Mouse (Mus musculus) ES-Bruce4 (cell line): ENCODE data around the gene Msrb3. TPM values are rescaled to one million over a fixed set of nuclear protein-coding genes. Genes with fewer than 3 reads are reported as not detected.

Source experiments
- H3K27ac ChIP-seq: 2 replicates; pipeline ENCODE4 v1.5.1; 2012; ENCODE audit warnings: low read length, inconsistent platforms; ENCODE audit not compliant: insufficient read depth
- H3K27me3 ChIP-seq: 2 replicates; pipeline ENCODE4 v1.6.1; 2012; ENCODE audit warnings: mild to moderate bottlenecking, low read length, inconsistent platforms; ENCODE audit not compliant: control insufficient read depth, poor library complexity, insufficient read depth, severe bottlenecking
- H3K36me3 ChIP-seq: 2 replicates; pipeline ENCODE4 v1.6.1; 2012; ENCODE audit warnings: inconsistent platforms, mild to moderate bottlenecking, low read length, moderate library complexity; ENCODE audit not compliant: control insufficient read depth, poor library complexity, insufficient read depth, severe bottlenecking
- H3K4me1 ChIP-seq: one replicate; pipeline ENCODE4 v1.8.1; 2011; ENCODE audit warnings: low read length; ENCODE audit not compliant: control insufficient read depth, insufficient read depth
- H3K4me3 ChIP-seq: 2 replicates; pipeline ENCODE4 v1.5.1; 2011; ENCODE audit warnings: low read depth, mild to moderate bottlenecking, low read length
- H3K9ac ChIP-seq: 2 replicates; pipeline ENCODE4 v1.6.1; 2012; ENCODE audit warnings: low read depth, mild to moderate bottlenecking, inconsistent platforms; ENCODE audit not compliant: poor library complexity, severe bottlenecking
- H3K9me3 ChIP-seq: replicated peaks from 2 replicates; pipeline ENCODE4 v1.6.1; 2012; ENCODE audit warnings: mild to moderate bottlenecking, low read length, inconsistent platforms; ENCODE audit not compliant: control insufficient read depth, poor library complexity, insufficient read depth, severe bottlenecking
- CTCF ChIP-seq: IDR thresholded peaks from one replicate; pipeline ENCODE4 v1.8.1; 2011; ENCODE audit warnings: low read depth, low read length
- EP300 ChIP-seq: IDR thresholded peaks from 2 replicates; pipeline ENCODE4 v1.6.1; 2011; ENCODE audit warnings: low read depth, low read length; ENCODE audit not compliant: insufficient read depth
- POLR2A ChIP-seq: IDR thresholded peaks from one replicate; pipeline ENCODE4 v1.8.1; 2011; ENCODE audit warnings: low read length; ENCODE audit not compliant: insufficient read depth
- polyA plus RNA-seq: library from polyadenylated mRNA; stranded (reverse); fragments of >200 nt; gene quantifications from 2 replicates; pipeline ENCODE4 v1.2.4, GENCODE M21; 2011; ENCODE audit warnings: low read depth; ENCODE audit not compliant: missing spikeins, insufficient read depth, insufficient read length

Gene Msrb3
- polyA plus RNA-seq, 1 experiment = 2.6 TPM

DNA sequence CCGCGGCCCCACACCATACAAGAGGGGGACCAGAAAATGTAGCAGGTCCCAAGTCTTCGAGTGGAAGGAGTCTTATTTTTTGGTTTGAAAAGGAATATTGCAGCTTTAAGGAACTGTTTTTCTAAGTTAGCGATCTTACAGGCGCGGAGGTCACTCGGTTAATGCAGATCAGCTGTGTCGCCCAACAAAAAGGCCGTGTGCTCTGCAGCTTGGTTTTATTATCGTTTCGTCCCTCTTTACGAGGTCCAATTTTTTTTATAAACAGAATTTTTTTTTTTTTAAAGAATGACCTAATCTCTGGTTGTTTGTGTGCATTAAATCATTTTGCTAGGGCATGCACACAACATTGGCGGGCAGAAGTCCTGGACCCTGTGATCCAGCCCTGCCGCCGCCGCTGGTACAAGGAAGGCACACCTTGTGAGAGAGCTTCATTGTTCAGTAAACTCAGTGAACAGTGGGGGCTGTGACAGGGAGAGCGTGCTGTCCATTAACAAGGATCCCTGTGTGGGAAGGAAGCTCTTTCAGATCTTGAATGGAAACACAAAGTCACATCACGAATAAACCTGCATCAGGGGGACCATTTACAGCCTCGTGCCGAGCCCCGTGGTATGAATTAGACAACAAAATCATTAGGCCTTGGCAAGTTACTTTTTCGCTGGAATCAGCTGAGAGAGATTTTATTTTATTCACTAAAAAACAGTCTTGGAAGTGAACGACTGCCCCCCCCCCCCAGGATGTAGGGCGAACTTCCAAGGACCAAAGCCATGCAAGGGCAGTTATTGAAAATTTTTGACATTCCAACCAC lies 48.3 kb downstream of the Msrb3 start:
- Histone ChIP-seq H3K9me3 (no peaks in the 10 kb centered on the region), H3K27me3 (no peaks in the 10 kb centered on the region), H3K36me3 (no peaks in the 10 kb centered on the region), H3K9ac (no peak overlapping the region), H3K4me1 (no peaks in the 10 kb centered on the region), H3K27ac (no peak overlapping the region), H3K4me3 (no peak overlapping the region)
- TF ChIP-seq EP300 (no peak), POLR2A (no peak)

DNA sequence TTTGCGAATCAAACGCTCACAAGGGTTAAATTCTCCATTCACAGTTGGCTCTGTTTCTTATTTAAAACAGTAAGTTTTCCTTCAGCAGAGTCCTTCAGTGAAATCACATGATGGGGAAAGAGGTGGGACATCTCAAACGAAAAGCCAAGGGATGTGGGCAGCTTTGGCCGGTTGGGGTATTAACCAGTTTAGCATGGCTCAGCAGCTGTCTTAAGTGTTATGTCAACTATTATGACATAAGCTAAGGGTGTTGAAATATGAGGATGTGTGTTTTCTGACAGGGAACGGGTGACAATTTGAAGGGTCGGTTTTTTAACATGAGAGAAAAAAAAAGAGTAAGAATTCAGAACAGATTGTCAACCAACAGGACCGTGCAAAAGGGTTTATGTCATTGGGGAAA lies 50.2 kb downstream of the Msrb3 start:
- Histone ChIP-seq H3K27ac (no peak overlapping the region), H3K4me1 (no peaks in the 10 kb centered on the region)
- TF ChIP-seq CTCF = no peak
- no peak for TF ChIP-seq POLR2A
- no peak for TF ChIP-seq EP300

DNA sequence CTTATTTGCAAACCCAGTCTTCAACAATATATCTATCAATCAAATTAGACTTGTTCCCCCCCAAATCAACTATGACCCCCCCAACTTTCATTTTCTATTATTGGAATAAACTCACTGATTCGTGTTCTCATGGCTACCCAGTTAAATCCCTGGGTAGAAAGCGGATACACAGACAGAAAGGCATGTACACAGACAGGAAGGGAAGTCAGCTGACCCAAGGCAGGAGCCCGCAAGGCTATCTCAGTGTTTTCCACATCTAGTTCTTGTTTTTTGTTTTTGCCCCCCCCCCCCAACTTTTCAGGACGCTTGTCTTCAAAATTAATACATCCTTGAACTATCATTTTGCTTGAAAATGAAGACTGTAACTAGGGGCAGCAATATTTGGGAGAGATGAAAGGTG lies 51.1 kb downstream of the Msrb3 start:
- H3K27ac ChIP-seq = no peak overlapping the region
- TF ChIP-seq POLR2A (no peak), EP300 (no peak)
- H3K9me3 ChIP-seq = no peaks in the 10 kb centered on the region
- H3K9ac ChIP-seq = no peak overlapping the region
- H3K27me3 ChIP-seq = no peaks in the 10 kb centered on the region
- no peaks in the 10 kb centered on the region for H3K4me1 ChIP-seq
- H3K4me3 ChIP-seq = no peak overlapping the region
- H3K36me3 ChIP-seq = no peaks in the 10 kb centered on the region

More for the DNA sequence above, 50.2 kb downstream of the Msrb3 start:
- Histone ChIP-seq H3K36me3 (no peaks in the 10 kb centered on the region), H3K4me3 (no peak overlapping the region), H3K27me3 (no peaks in the 10 kb centered on the region), H3K9me3 (no peaks in the 10 kb centered on the region), H3K9ac (no peak overlapping the region)

DNA sequence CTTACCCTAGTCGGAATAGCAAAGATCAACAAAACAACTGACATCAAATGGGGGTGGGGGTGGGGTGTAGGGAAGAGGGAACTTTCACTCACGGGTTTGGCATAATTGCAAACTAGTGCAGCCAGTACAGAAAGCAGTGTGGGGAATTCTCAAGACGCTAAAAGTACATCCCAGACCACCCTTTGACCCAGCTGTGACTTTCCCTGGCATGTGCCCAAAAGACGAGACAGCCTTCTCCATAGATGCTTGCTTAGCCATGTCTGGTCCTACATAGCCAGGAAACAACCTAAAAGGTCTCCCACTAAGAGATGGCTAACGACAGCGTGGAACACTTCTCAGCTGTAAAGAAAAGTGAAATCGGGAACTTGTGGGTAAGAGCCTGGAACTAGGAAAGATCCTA lies 58.9 kb downstream of the Msrb3 start:
- TF ChIP-seq POLR2A = no peak
- Histone ChIP-seq H3K9me3 (no peaks in the 10 kb centered on the region), H3K4me3 (no peak overlapping the region)

DNA sequence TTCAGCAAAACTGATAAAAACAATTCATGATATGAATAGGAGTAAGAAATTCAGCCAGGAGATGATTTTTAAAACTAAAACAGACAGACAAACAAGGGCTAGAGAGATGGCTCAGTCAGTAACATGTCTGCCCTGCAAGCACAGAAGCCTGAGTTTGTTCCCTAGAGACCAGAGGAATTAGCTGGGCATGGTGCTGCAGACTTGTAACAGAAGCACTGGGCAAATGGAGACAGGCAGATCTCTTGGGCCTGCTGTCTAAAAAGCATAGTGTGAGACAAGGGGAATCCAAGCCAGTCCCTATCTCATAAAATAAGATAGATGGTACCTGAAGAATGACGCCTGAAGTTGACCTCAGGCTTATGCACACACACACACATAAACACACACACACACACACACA lies 64.4 kb downstream of the Msrb3 start:
- Histone ChIP-seq H3K36me3 (no peaks in the 10 kb centered on the region), H3K9me3 (no peaks in the 10 kb centered on the region), H3K27me3 (no peaks in the 10 kb centered on the region), H3K9ac (no peak overlapping the region), H3K27ac (no peak overlapping the region), H3K4me1 (no peaks in the 10 kb centered on the region), H3K4me3 (no peak overlapping the region)
- TF ChIP-seq POLR2A (no peak), CTCF (no peak), EP300 (no peak)

More for the DNA sequence above, 58.9 kb downstream of the Msrb3 start:
- H3K27ac ChIP-seq = no peak overlapping the region
- H3K4me1 ChIP-seq = peaks cover 2% of the 10 kb centered on the region
- H3K36me3 ChIP-seq = no peaks in the 10 kb centered on the region
- no peaks in the 10 kb centered on the region for H3K27me3 ChIP-seq
- H3K9ac ChIP-seq = no peak overlapping the region

DNA sequence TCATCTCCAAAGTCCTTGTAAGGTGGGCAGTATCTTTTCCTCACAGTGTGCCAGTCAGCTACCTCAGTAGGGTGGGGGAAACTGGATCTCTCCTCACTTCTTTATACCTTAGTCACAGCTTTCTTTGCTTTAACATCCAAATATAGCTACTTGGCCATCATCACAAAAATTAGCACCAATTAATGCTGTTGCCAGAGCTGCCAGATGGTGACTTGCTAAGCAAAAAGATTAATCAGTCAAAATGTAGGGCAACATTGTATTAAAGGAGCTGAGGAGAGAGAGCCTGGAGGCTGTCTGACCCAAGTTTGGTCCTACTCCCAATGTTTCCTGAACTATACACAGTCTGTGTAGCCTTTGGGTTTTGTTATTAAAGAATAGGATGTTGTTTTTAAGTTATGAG lies 65.1 kb downstream of the Msrb3 start:
- TF ChIP-seq EP300 (no peak), POLR2A (no peak), CTCF (no peak)
- H3K36me3 ChIP-seq = no peaks in the 10 kb centered on the region
- no peak overlapping the region for H3K27ac ChIP-seq
- H3K27me3 ChIP-seq = no peaks in the 10 kb centered on the region
- H3K4me1 ChIP-seq = no peaks in the 10 kb centered on the region
- no peaks in the 10 kb centered on the region for H3K9me3 ChIP-seq
- no peak overlapping the region for H3K9ac ChIP-seq
- no peak overlapping the region for H3K4me3 ChIP-seq
